Mouse (Mus musculus): Measurements from ENCODE around the gene Cops9. TPM values are rescaled to one million over a fixed set of nuclear protein-coding genes. Genes with fewer than 3 reads are reported as not detected.

Gene Cops9
- 375 and 396 TPM in 2 replicates for polyA plus RNA-seq (2015; fragmentation: Nextera tagmentation; extraction: Ambion mirVana)

- peak within 1 kb of the TSS; percentile 96 for H3K4me2 ChIP-seq (replicated peaks; ENCODE audit: low read depth)
- H3K4me1 ChIP-seq (replicated peaks; ENCODE audit: control insufficient read depth, insufficient read depth), result peaks cover 3% of the 10 kb centered on the region; the same call in 1 of the 2 replicates
- peak within 1 kb of the TSS; percentile 91 for H3K4me3 ChIP-seq (ENCODE audit: low read depth, low read length)
- H3K36me3 ChIP-seq (ENCODE audit: control insufficient read depth, insufficient read depth, low read length), result peaks cover 4% of the 10 kb centered on the region; the same call in 1 of the 2 replicates
- H3K9ac ChIP-seq (ENCODE audit: low read length), result peak within 1 kb of the TSS; percentile 96
- WGBS, result 2% methylated on average over 50 of the region's 50 CpGs
- TF ChIP-seq CTCF (IDR thresholded peaks at IDR 0.05; ENCODE audit: low read depth) (no peak), EP300 (optimal IDR thresholded peaks at IDR 0.05) (no peak)
- H3K27me3 ChIP-seq (ENCODE audit: control insufficient read depth, insufficient read depth, low read length), result no peaks in the 10 kb centered on the region
- peak; percentile 93 for DNase-seq (ENCODE audit: low spot score)
- H3K27ac ChIP-seq (replicated peaks), result peak within 1 kb of the TSS; percentile 84
- peak; percentile 92 for ATAC-seq (ENCODE audit: low FRiP score, low TSS enrichment)
- no peaks in the 10 kb centered on the region for H3K9me3 ChIP-seq (ENCODE audit: control insufficient read depth, low read length)
Observed at GRCm38 (mm10) chr1:92641514-92642272, at the start of gene Cops9. TSS of gene Cops9 (minus strand) at chr1:92641985.

GRCm38 (mm10) chr1:92691166-92691844 is 49.5 kb upstream of the Cops9 start:
- no peak for DNase-seq (ENCODE audit: low spot score)
- Histone ChIP-seq H3K4me2 (replicated peaks; ENCODE audit: low read depth) (no peak overlapping the region), H3K27me3 (ENCODE audit: control insufficient read depth, insufficient read depth, low read length) (no peaks in the 10 kb centered on the region), H3K4me1 (replicated peaks; ENCODE audit: control insufficient read depth, insufficient read depth) (no peaks in the 10 kb centered on the region), H3K27ac (replicated peaks) (no peak overlapping the region), H3K36me3 (ENCODE audit: control insufficient read depth, insufficient read depth, low read length) (no peaks in the 10 kb centered on the region), H3K9me3 (ENCODE audit: control insufficient read depth, low read length) (no peaks in the 10 kb centered on the region), H3K4me3 (ENCODE audit: low read depth, low read length) (no peak overlapping the region), H3K9ac (ENCODE audit: low read length) (no peak overlapping the region)
- 81% methylated on average over 3 of the region's 3 CpGs for WGBS
- no peak for ATAC-seq (ENCODE audit: low FRiP score, low TSS enrichment)
- TF ChIP-seq CTCF (IDR thresholded peaks at IDR 0.05; ENCODE audit: low read depth) (no peak), EP300 (optimal IDR thresholded peaks at IDR 0.05) (no peak)

- no peak overlapping the region for H3K27ac ChIP-seq (replicated peaks)
- TF ChIP-seq CTCF (IDR thresholded peaks at IDR 0.05; ENCODE audit: low read depth) (no peak), EP300 (optimal IDR thresholded peaks at IDR 0.05) (no peak)
- H3K9ac ChIP-seq (ENCODE audit: low read length), result no peak overlapping the region
- H3K27me3 ChIP-seq (ENCODE audit: control insufficient read depth, insufficient read depth, low read length), result no peaks in the 10 kb centered on the region
- DNase-seq (ENCODE audit: low spot score) (no peak), ATAC-seq (ENCODE audit: low FRiP score, low TSS enrichment) (no peak)
- H3K4me1 ChIP-seq (replicated peaks; ENCODE audit: control insufficient read depth, insufficient read depth), result no peaks in the 10 kb centered on the region
- H3K4me3 ChIP-seq (ENCODE audit: low read depth, low read length), result no peak overlapping the region
- WGBS, result 20% methylated on average over 8 of the region's 8 CpGs
- H3K36me3 ChIP-seq (ENCODE audit: control insufficient read depth, insufficient read depth, low read length), result no peaks in the 10 kb centered on the region
- H3K4me2 ChIP-seq (replicated peaks; ENCODE audit: low read depth), result no peak overlapping the region
- no peaks in the 10 kb centered on the region for H3K9me3 ChIP-seq (ENCODE audit: control insufficient read depth, low read length)
Observed at GRCm38 (mm10) chr1:92686994-92687393, 45.2 kb upstream of the Cops9 start.

- Histone ChIP-seq H3K9me3 (ENCODE audit: control insufficient read depth, low read length) (no peaks in the 10 kb centered on the region), H3K27me3 (ENCODE audit: control insufficient read depth, insufficient read depth, low read length) (no peaks in the 10 kb centered on the region), H3K4me1 (replicated peaks; ENCODE audit: control insufficient read depth, insufficient read depth) (no peaks in the 10 kb centered on the region), H3K4me2 (replicated peaks; ENCODE audit: low read depth) (no peak overlapping the region), H3K36me3 (ENCODE audit: control insufficient read depth, insufficient read depth, low read length) (no peaks in the 10 kb centered on the region), H3K9ac (ENCODE audit: low read length) (no peak overlapping the region), H3K4me3 (ENCODE audit: low read depth, low read length) (no peak overlapping the region), H3K27ac (replicated peaks) (no peak overlapping the region)
- TF ChIP-seq EP300 (optimal IDR thresholded peaks at IDR 0.05) (no peak), CTCF (IDR thresholded peaks at IDR 0.05; ENCODE audit: low read depth) (no peak)
- 71% methylated on average over 8 of the region's 8 CpGs for WGBS
- DNase-seq (ENCODE audit: low spot score), result no peak
- no peak for ATAC-seq (ENCODE audit: low FRiP score, low TSS enrichment)
Observed at GRCm38 (mm10) chr1:92683151-92683550, 41.4 kb upstream of the Cops9 start.

GRCm38 (mm10) chr1:92680668-92681603 is 39.2 kb upstream of the Cops9 start:
- H3K9me3 ChIP-seq (ENCODE audit: control insufficient read depth, low read length), result no peaks in the 10 kb centered on the region
- TF ChIP-seq CTCF (IDR thresholded peaks at IDR 0.05; ENCODE audit: low read depth), result no peak
- no peak for TF ChIP-seq EP300 (optimal IDR thresholded peaks at IDR 0.05)
- ATAC-seq (ENCODE audit: low FRiP score, low TSS enrichment), result no peak
- no peaks in the 10 kb centered on the region for H3K36me3 ChIP-seq (ENCODE audit: control insufficient read depth, insufficient read depth, low read length)
- no peak overlapping the region for H3K4me2 ChIP-seq (replicated peaks; ENCODE audit: low read depth)
- WGBS, result 30% methylated on average over 16 of the region's 16 CpGs
- H3K27ac ChIP-seq (replicated peaks), result no peak overlapping the region
- no peaks in the 10 kb centered on the region for H3K27me3 ChIP-seq (ENCODE audit: control insufficient read depth, insufficient read depth, low read length)
- no peak overlapping the region for H3K4me3 ChIP-seq (ENCODE audit: low read depth, low read length)
- H3K9ac ChIP-seq (ENCODE audit: low read length), result no peak overlapping the region
- H3K4me1 ChIP-seq (replicated peaks; ENCODE audit: control insufficient read depth, insufficient read depth), result no peaks in the 10 kb centered on the region
- DNase-seq (ENCODE audit: low spot score), result no peak

All from stomach, postnatal 0 days (tissue).